Mouse (Mus musculus) stomach, postnatal 0 days (tissue): ENCODE results near the gene Ldlrap1. TPM values are rescaled to one million over a fixed set of nuclear protein-coding genes. Genes with fewer than 3 reads are reported as not detected.

ENCODE experiments used
- ATAC-seq: fragments of 200-750 bp; cut with Nextera tagmentation; 2 replicates; pipeline ENCODE4 v1.8.0; 2017; ENCODE audit not compliant: low FRiP score, low TSS enrichment
- DNase-seq: peaks from one replicate; pipeline ENCODE4 v3.0.0-alpha.2; 2016; ENCODE audit warnings: low spot score
- H3K27ac ChIP-seq: fragments of 300-500 bp; sonication (generic); replicated peaks from 2 replicates; pipeline ENCODE4 v1.5.1; 2014; ENCODE audit warnings: mild to moderate bottlenecking, control low read depth
- H3K27me3 ChIP-seq: fragments of 300-500 bp; sonication (generic); 2 replicates; pipeline ENCODE4 v1.6.1; 2014; ENCODE audit warnings: low read length; ENCODE audit not compliant: control insufficient read depth, insufficient read depth
- H3K36me3 ChIP-seq: fragments of 300-500 bp; sonication (generic); 2 replicates; pipeline ENCODE4 v1.6.1; 2014; ENCODE audit warnings: low read length, mixed read lengths; ENCODE audit not compliant: control insufficient read depth, insufficient read depth
- H3K4me1 ChIP-seq: fragments of 300-500 bp; sonication (generic); replicated peaks from 2 replicates; pipeline ENCODE4 v1.6.1; 2014; ENCODE audit warnings: antibody characterized with exemption; ENCODE audit not compliant: control insufficient read depth, insufficient read depth
- H3K4me2 ChIP-seq: fragments of 300-500 bp; sonication (generic); replicated peaks from 2 replicates; pipeline ENCODE4 v1.6.1; 2014; ENCODE audit warnings: low read depth, mild to moderate bottlenecking, control low read depth, moderate library complexity
- H3K4me3 ChIP-seq: fragments of 300-500 bp; sonication (generic); 2 replicates; pipeline ENCODE4 v1.5.1; 2014; ENCODE audit warnings: low read depth, low read length, control low read depth
- H3K9ac ChIP-seq: fragments of 300-500 bp; sonication (generic); 2 replicates; pipeline ENCODE4 v1.6.1; 2014; ENCODE audit warnings: mild to moderate bottlenecking, low read length, control low read depth, mixed read lengths
- H3K9me3 ChIP-seq: fragments of 300-500 bp; sonication (generic); 2 replicates; pipeline ENCODE4 v1.6.1; 2016; ENCODE audit warnings: low read length; ENCODE audit not compliant: control insufficient read depth
- CTCF ChIP-seq: IDR thresholded peaks from 2 replicates; pipeline ENCODE4 v1.5.1; 2016; ENCODE audit warnings: antibody characterized with exemption, low read depth, mild to moderate bottlenecking, moderate library complexity
- EP300 ChIP-seq: optimal IDR thresholded peaks from 2 replicates; pipeline ENCODE3; 2016; ENCODE audit warnings: antibody characterized with exemption
- WGBS: fragments of 180-500 bp; shearing (Covaris S2); extraction: QIAGEN DNeasy Blood & Tissue Kit; methylation state at CpG from one replicate; pipeline ENCODE4 v1.1.7; 2014; 5-methylcytosine and 5-hydroxymethylcytosine counted together
- polyA plus RNA-seq: library from polyadenylated mRNA; unstranded; fragments of >200 nt; fragmentation: Nextera tagmentation; extraction: Ambion mirVana; gene quantifications from 2 replicates; pipeline ENCODE4 v1.2.1, GENCODE M21; 2015

Ldlrap1 gene
- polyA plus RNA-seq, 1 experiment from 2014 or later, result 18.8 TPM

DNA sequence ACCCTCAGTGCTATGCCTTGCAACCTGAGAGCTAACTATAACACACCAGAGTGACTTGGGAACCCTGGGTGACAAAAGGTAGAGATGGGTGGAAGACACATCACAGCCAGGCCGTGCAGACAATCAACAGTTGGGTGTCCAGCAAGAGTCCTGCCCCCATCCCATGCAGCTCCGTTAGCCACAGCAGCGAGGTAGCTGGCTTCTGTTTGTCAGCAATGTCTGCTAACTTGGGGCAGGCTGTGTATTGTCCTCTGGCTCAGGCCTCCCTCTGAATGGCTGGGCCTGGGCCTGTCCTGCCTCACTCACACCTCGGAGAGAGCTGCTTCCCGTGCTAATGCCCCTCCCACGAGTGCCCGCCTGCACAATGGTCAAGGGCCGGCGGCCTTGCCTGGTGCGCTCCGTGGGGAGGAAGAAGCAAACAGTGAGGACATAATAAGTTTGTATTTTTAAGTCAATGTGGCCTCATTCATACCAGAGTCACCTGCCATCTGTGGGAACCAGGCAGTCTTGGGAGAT is 14.9 kb downstream of the Ldlrap1 start:
- H3K9me3 ChIP-seq, result no peaks in the 10 kb centered on the region
- H3K4me1 ChIP-seq, result no peaks in the 10 kb centered on the region
- no peak for DNase-seq
- H3K4me3 ChIP-seq, result no peak overlapping the region
- H3K4me2 ChIP-seq, result no peak overlapping the region
- TF ChIP-seq CTCF (no peak), EP300 (no peak)
- H3K27me3 ChIP-seq, result no peaks in the 10 kb centered on the region
- 0 out of 2 replicates have a peak, but pooled peaks have one; percentile 14 for ATAC-seq
- H3K27ac ChIP-seq, result no peak overlapping the region
- H3K36me3 ChIP-seq, result peaks cover 6% of the 10 kb centered on the region
- H3K9ac ChIP-seq, result no peak overlapping the region
- WGBS, result 61% methylated on average over 11 of the region's 11 CpGs

- Histone ChIP-seq H3K36me3 (peaks cover 10% of the 10 kb centered on the region), H3K27ac (no peak overlapping the region), H3K9ac (no peak overlapping the region), H3K9me3 (no peaks in the 10 kb centered on the region), H3K27me3 (no peaks in the 10 kb centered on the region), H3K4me2 (no peak overlapping the region), H3K4me3 (no peak overlapping the region), H3K4me1 (no peaks in the 10 kb centered on the region)
- ATAC-seq (peak; percentile 15; the same call in 1 of the 2 replicates), DNase-seq (no peak)
- TF ChIP-seq EP300 (no peak), CTCF (no peak)
- WGBS, result 60% methylated on average over 18 of the region's 18 CpGs
Measured at GRCm38 (mm10) chr4:134751682-134752380, 16.0 kb downstream of the Ldlrap1 start.

- H3K4me1 ChIP-seq, result no peaks in the 10 kb centered on the region
- H3K27ac ChIP-seq, result no peak overlapping the region
- H3K9me3 ChIP-seq, result no peaks in the 10 kb centered on the region
- no peaks in the 10 kb centered on the region for H3K27me3 ChIP-seq
- WGBS, result 69% methylated on average over 6 of the region's 6 CpGs
- no peak for DNase-seq
- no peak overlapping the region for H3K9ac ChIP-seq
- no peak overlapping the region for H3K4me2 ChIP-seq
- ATAC-seq, result no peak
- H3K4me3 ChIP-seq, result no peak overlapping the region
- TF ChIP-seq CTCF, result no peak
- TF ChIP-seq EP300, result no peak
- peaks cover 14% of the 10 kb centered on the region for H3K36me3 ChIP-seq
Measured at GRCm38 (mm10) chr4:134750825-134751224, 17.0 kb downstream of the Ldlrap1 start.

GRCm38 (mm10) chr4:134750263-134750662 is 17.6 kb downstream of the Ldlrap1 start:
- Histone ChIP-seq H3K27me3 (no peaks in the 10 kb centered on the region), H3K36me3 (peaks cover 14% of the 10 kb centered on the region), H3K27ac (0 out of 2 replicates have a peak overlapping the region, but pooled peaks have one; percentile 46), H3K4me1 (no peaks in the 10 kb centered on the region), H3K4me3 (no peak overlapping the region), H3K4me2 (no peak overlapping the region), H3K9ac (no peak overlapping the region), H3K9me3 (no peaks in the 10 kb centered on the region)
- 45% methylated on average over 5 of the region's 5 CpGs for WGBS
- ATAC-seq (peak; percentile 0; the same call in 1 of the 2 replicates), DNase-seq (no peak)
- TF ChIP-seq EP300 (no peak), CTCF (no peak)

GRCm38 (mm10) chr4:134749301-134750030 is 18.4 kb downstream of the Ldlrap1 start:
- H3K4me3 ChIP-seq, result no peak overlapping the region
- H3K27me3 ChIP-seq, result no peaks in the 10 kb centered on the region
- H3K9me3 ChIP-seq, result no peaks in the 10 kb centered on the region
- ATAC-seq (0 out of 2 replicates have a peak, but pooled peaks have one; percentile 10), DNase-seq (peak; percentile 69)
- H3K9ac ChIP-seq, result no peak overlapping the region
- no peak overlapping the region for H3K4me2 ChIP-seq
- H3K4me1 ChIP-seq, result no peaks in the 10 kb centered on the region
- H3K36me3 ChIP-seq, result peaks cover 14% of the 10 kb centered on the region
- peak; percentile 71 for TF ChIP-seq CTCF
- TF ChIP-seq EP300, result no peak
- WGBS, result 55% methylated on average over 21 of the region's 21 CpGs
- no peak overlapping the region; the same call in 1 of the 2 replicates for H3K27ac ChIP-seq
